Mouse (Mus musculus): ENCODE data around the gene Hsd17b14.

DNA sequence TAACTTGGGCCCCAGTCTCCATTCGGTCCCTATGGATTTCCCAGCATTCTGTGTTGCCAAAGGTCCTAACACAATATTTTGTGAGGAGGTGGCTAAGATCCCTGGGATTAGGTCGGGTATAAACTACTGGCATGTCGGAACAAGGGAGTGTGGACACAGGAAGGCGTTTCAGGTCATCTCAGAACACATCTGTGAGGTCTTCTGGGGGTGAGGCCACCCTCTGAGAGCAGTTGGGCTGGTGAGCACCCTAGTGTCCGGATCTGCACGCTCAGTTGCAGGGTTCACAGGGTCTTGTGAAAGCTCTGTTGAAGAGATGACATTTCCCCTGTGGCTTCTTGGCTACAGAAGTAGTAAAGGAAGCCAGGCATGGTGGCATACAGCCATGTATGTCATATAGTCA lies 31.2 kb downstream of the Hsd17b14 start:
- no peak for TF ChIP-seq POLR2A (IDR thresholded peaks at IDR 0.05; ENCODE audit: borderline replicate concordance, insufficient read depth, low read length)
- TF ChIP-seq CTCF (IDR thresholded peaks at IDR 0.05; ENCODE audit: borderline replicate concordance, insufficient read depth, low read depth, low read length), result no peak

Data from cerebellum, adult 2 months (tissue).